ENCODE assay signal across 22 mouse cellular contexts in the genomic region with DNA sequence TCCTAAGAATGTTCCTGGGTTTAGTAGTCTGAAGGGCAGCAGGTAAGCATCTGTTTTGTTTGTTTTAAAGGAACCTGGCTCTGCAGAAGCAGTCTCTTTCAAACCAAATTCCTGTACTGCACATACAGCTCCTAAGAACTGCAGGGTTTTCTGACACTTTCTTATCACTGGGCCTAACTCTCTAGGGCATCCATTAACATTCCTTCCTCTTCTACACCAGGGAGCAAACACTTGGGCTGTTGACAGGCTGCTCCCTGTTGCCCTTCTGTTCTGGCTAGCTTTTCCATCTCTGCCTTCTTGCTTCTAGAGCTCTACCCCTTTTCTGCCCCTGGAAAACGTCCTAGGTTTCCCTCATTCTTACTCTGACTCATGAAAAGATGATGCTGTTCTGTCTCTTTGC.
DNase-seq lines count a peak whose midpoint lies in the region; ATAC-seq and TF ChIP-seq lines count a peak whose summit lies in the region.
"Had no signal": no experiment of that assay in that cellular context is flagged by ENCODE, and none has a peak within 500 bp of the region (broad histone marks: within the 10 kb centered on the region; RNA-seq: fewer than 3 reads in every experiment).

No protein-coding gene starts in this region.

- H3K36me3 ChIP-seq in heart, embryonic 10.5 days = no peaks in the 10 kb centered on the region
- no peaks in the 10 kb centered on the region for H3K36me3 ChIP-seq in heart, postnatal 0 days (replicated peaks; ENCODE audit: control insufficient read depth, insufficient read depth, low read length)
- H3K36me3 ChIP-seq in lung, postnatal 0 days (ENCODE audit: insufficient read depth, low read length) = no peaks in the 10 kb centered on the region
- H3K36me3 ChIP-seq: heart, embryonic 15.5 days; hindbrain, embryonic 15.5 days had no signal

- intact Hi-C loops in heart, postnatal 14 days (cut with DNase I) = no loop called here
- intact Hi-C loops in heart, postnatal 25 days (cut with DNase I) = no loop called here

- no peak overlapping the region for H3K4me2 ChIP-seq in heart, postnatal 0 days (ENCODE audit: low read depth, low read length)
- H3K4me2 ChIP-seq in lung, postnatal 0 days (replicated peaks; ENCODE audit: low read depth, low read length) = no peak overlapping the region
- H3K4me2 ChIP-seq: heart, embryonic 15.5 days; hindbrain, embryonic 15.5 days had no signal

- no peak overlapping the region for H3K4me3 ChIP-seq in heart, embryonic 10.5 days
- H3K4me3 ChIP-seq in heart, postnatal 0 days (ENCODE audit: low read depth, low read length) = no peak overlapping the region
- H3K4me3 ChIP-seq in lung, postnatal 0 days (ENCODE audit: low read depth, low read length) = no peak overlapping the region
- no peak overlapping the region for H3K4me3 ChIP-seq in lung, adult 2 months (replicated peaks; ENCODE audit: extremely low read depth, low read depth, low read length)
- H3K4me3 ChIP-seq: gastrocnemius, adult 2 months; heart, embryonic 15.5 days; hindbrain, embryonic 15.5 days had no signal

- ATAC-seq in heart, postnatal 0 days (ENCODE audit: insufficient read depth, low read depth) = 0 out of 2 replicates have a peak, but pooled peaks have one; percentile 39
- peak; percentile 61 for ATAC-seq in lung, postnatal 0 days
- ATAC-seq: activated CD4-positive, CD25-positive, alpha-beta regulatory T cell, adult 4 months; forebrain, embryonic 14.5 days; forebrain, postnatal 0 days had no signal

- TF ChIP-seq EP300 in heart, postnatal 0 days (IDR thresholded peaks at IDR 0.05; ENCODE audit: low read depth) = no peak
- no peak for TF ChIP-seq EP300 in lung, postnatal 0 days (IDR thresholded peaks at IDR 0.05)

- TF ChIP-seq CTCF in heart, postnatal 0 days (IDR thresholded peaks at IDR 0.05; ENCODE audit: low read depth) = no peak
- TF ChIP-seq CTCF in lung, postnatal 0 days (IDR thresholded peaks at IDR 0.05) = no peak
- TF ChIP-seq CTCF in lung, adult 2 months (IDR thresholded peaks at IDR 0.05; ENCODE audit: insufficient read depth, low read length) = no peak

- 2% methylated on average over 1 of the region's 1 CpGs for WGBS in heart, embryonic 10.5 days
- 0% methylated on average over 1 of the region's 1 CpGs for WGBS in heart, postnatal 0 days
- 4% methylated on average over 1 of the region's 1 CpGs for WGBS in lung, postnatal 0 days
- 13% methylated on average over 1 of the region's 1 CpGs for WGBS in lung, adult 2 months

- no peak for DNase-seq in heart, embryonic 10.5 days (ENCODE audit: low spot score)
- DNase-seq in heart, postnatal 14 days = no peak
- peak; percentile 20 for DNase-seq in heart, postnatal 0 days (ENCODE audit: low spot score)
- DNase-seq in heart, postnatal 25 days (ENCODE audit: low spot score) = no peak
- DNase-seq in lung, postnatal 0 days (ENCODE audit: low spot score) = peak; percentile 13
- no peak for DNase-seq in lung, adult 2 months
- DNase-seq in yolk sac, embryonic 10.5 days (ENCODE audit: low spot score) = peak; percentile 17
- DNase-seq in left cerebral cortex, adult 18-20 months (ENCODE audit: low spot score in 2 of 2) = no peak
- DNase-seq: adrenal gland, adult 8-10 months; adrenal gland, postnatal 25 days; cerebellum, adult 18-20 months; cerebellum, adult 9-10 months; cerebellum, postnatal 14 days; forebrain, postnatal 0 days; gastrocnemius, adult 2 months; gastrocnemius, postnatal 14 days; heart, adult 18-20 months; heart, postnatal 4 days had no signal

- no peaks in the 10 kb centered on the region for H3K9me3 ChIP-seq in heart, embryonic 10.5 days
- no peaks in the 10 kb centered on the region for H3K9me3 ChIP-seq in heart, postnatal 0 days (replicated peaks; ENCODE audit: control insufficient read depth, low read length)
- H3K9me3 ChIP-seq in lung, postnatal 0 days (ENCODE audit: low read length) = no peaks in the 10 kb centered on the region
- H3K9me3 ChIP-seq: heart, embryonic 15.5 days; hindbrain, embryonic 15.5 days had no signal

- H3K9ac ChIP-seq in heart, postnatal 0 days (replicated peaks; ENCODE audit: low read depth, low read length) = no peak overlapping the region
- H3K9ac ChIP-seq in lung, postnatal 0 days (replicated peaks; ENCODE audit: low read depth) = no peak overlapping the region
- H3K9ac ChIP-seq: forebrain, postnatal 0 days; heart, embryonic 15.5 days; hindbrain, embryonic 15.5 days had no signal

- no peaks in the 10 kb centered on the region for H3K27me3 ChIP-seq in heart, embryonic 10.5 days (ENCODE audit: insufficient read depth, poor library complexity, severe bottlenecking)
- no peaks in the 10 kb centered on the region for H3K27me3 ChIP-seq in heart, postnatal 0 days (ENCODE audit: control insufficient read depth, insufficient read depth, low read length)
- no peaks in the 10 kb centered on the region for H3K27me3 ChIP-seq in lung, postnatal 0 days (replicated peaks; ENCODE audit: insufficient read depth, low read length)
- H3K27me3 ChIP-seq: heart, embryonic 15.5 days; hindbrain, embryonic 15.5 days had no signal

- H3K4me1 ChIP-seq in heart, embryonic 10.5 days = peaks cover 13% of the 10 kb centered on the region; the same call in 1 of the 2 replicates
- peaks cover 8% of the 10 kb centered on the region; the same call in 1 of the 2 replicates for H3K4me1 ChIP-seq in heart, postnatal 0 days (ENCODE audit: control insufficient read depth, insufficient read depth)
- no peaks in the 10 kb centered on the region for H3K4me1 ChIP-seq in lung, postnatal 0 days (ENCODE audit: insufficient read depth, low read depth, low read length)
- H3K4me1 ChIP-seq in lung, adult 2 months (ENCODE audit: control insufficient read depth, insufficient read depth, low read length) = no peaks in the 10 kb centered on the region
- H3K4me1 ChIP-seq: hindbrain, embryonic 15.5 days had no signal

- peak overlapping the region; percentile 47; the same call in 1 of the 2 replicates for H3K27ac ChIP-seq in heart, embryonic 10.5 days
- no peak overlapping the region for H3K27ac ChIP-seq in heart, postnatal 0 days (ENCODE audit: low read depth)
- H3K27ac ChIP-seq in lung, postnatal 0 days (ENCODE audit: low read length) = no peak overlapping the region
- H3K27ac ChIP-seq: gastrocnemius, adult 2 months; heart, embryonic 15.5 days; hindbrain, embryonic 15.5 days had no signal

- TF ChIP-seq POLR2A in lung, adult 2 months (IDR thresholded peaks at IDR 0.05; ENCODE audit: borderline replicate concordance, extremely low read depth, low read depth, low read length) = no peak

Comparison
In these comparisons a context has a peak if more than half of its experiments do, and no peak if none do; other contexts are left out.
1. DNase-seq: peak in heart, postnatal 0 days (single experiment), lung, postnatal 0 days (single experiment) and yolk sac, embryonic 10.5 days (single experiment); none in heart, embryonic 10.5 days (single experiment), heart, postnatal 14 days (0 of 2), heart, postnatal 25 days (single experiment), lung, adult 2 months (single experiment) and left cerebral cortex, adult 18-20 months (0 of 2).